Mouse (Mus musculus): Measurements from ENCODE around the gene Mboat7. TPM values are rescaled to one million over a fixed set of nuclear protein-coding genes. Genes with fewer than 3 reads are reported as not detected.

Mboat7 gene
- total RNA-seq, 2 experiments from 2014 or later = 62.4 to 66.6 TPM

- DNase-seq = no peak
Measured at GRCm38 (mm10) chr7:3643843-3644242, 49.5 kb downstream of the Mboat7 start.

- no peak for DNase-seq
Measured at GRCm38 (mm10) chr7:3643412-3643811, 49.9 kb downstream of the Mboat7 start.

DNA sequence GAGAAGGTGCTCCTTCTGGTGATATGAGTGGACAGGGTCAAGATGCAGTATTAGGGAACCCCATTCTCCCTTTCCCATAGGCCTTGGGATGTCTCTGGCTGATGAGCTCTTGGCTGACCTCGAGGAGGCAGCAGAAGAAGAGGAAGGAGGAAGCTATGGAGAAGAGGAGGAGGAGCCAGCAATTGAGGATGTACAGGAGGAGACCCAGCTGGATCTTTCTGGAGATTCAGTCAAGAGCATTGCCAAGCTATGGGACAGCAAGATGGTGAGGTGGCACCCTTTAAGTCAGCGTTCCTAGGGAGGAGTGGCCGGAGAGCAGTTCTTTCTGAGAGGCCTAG is 62.9 kb downstream of the Mboat7 start:
- DNase-seq = no peak

GRCm38 (mm10) chr7:3629543-3630477 is 63.5 kb downstream of the Mboat7 start, which contains the start of the genes Tfpt and Prpf31:
Gene Tfpt (minus strand): TSS chr7:3629929.
Gene Prpf31 (plus strand): TSS chr7:3629985.
- peak; percentile 92 for DNase-seq

DNA sequence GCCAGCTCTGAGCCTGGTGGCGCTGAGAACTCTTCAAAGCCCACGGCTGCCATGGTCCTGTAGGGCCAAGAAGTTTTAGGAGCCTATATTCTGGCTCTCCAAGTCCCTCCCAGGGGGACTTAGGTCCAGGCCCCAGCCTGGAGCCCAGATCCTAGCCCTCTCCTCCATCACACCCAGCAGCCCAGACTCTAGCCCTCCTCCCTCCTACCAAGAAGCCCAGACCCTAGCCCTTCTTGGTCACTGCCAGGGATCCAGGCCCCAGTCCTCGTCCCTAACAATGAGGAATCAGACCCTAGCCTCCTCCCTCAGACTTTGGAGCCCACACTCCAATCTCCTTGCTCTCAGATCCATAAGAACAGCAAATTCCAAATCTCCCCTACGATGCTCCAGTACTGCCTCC is 64.3 kb downstream of the Mboat7 start:
- no peak for DNase-seq

Small RNA genes lying within 50 kb of the gene (microRNA-seq; reads per million reads assigned to microRNA genes)
- 2.7 reads per million, percentile 5 among the genes with 10 or more reads in this experiment for gene Mir3572

Other genes with a start within 250 kb of the Mboat7 start
- 1 to 10 TPM; 1.2 to 1.8 TPM for gene Tarm1, start 190.9 kb downstream of the Mboat7 start, total RNA-seq (2021)
- not detected for gene Oscar, start 77.4 kb downstream of the Mboat7 start, total RNA-seq (2021)
- 100 to 1,000 TPM; 710 to 713 TPM for gene Ndufa3, start 76.2 kb downstream of the Mboat7 start, total RNA-seq (2021)
- gene Tfpt, start 63.6 kb downstream of the Mboat7 start, total RNA-seq (2021) = 10 to 100 TPM; 26.3 to 29.6 TPM
- 10 to 100 TPM; 44.8 to 49.5 TPM for gene Prpf31, start 63.5 kb downstream of the Mboat7 start, total RNA-seq (2021)
- gene Cnot3, start 48.3 kb downstream of the Mboat7 start, total RNA-seq (2021) = 10 to 100 TPM; 47.5 to 47.6 TPM
- gene Leng1, start 27.7 kb downstream of the Mboat7 start, total RNA-seq (2021) = 10 to 100 TPM; 14.0 to 15.0 TPM
- gene Tmc4, start 16.0 kb downstream of the Mboat7 start, total RNA-seq (2021) = 10 to 100 TPM in 1 of 2 experiments, 1 to 10 TPM in 1; 8.7 to 11.6 TPM
- 100 to 1,000 TPM in 1 of 2 experiments, 10 to 100 TPM in 1; 99.5 to 113 TPM for gene Tsen34, start 660 bp downstream of the Mboat7 start, total RNA-seq (2021)
- 1,000 to 10,000 TPM; 1,002 to 1,021 TPM for gene Rps9, start 10.5 kb upstream of the Mboat7 start, total RNA-seq (2021)
- gene Pirb, start 26.9 kb upstream of the Mboat7 start, total RNA-seq (2021) = 1 to 10 TPM; 1.8 to 2.6 TPM
- gene Gm15448, start 132.2 kb upstream of the Mboat7 start, total RNA-seq (2021) = under 1 TPM in 1 of 2 experiments, not detected in 1; 0.26 TPM
- under 1 TPM; 0.10 to 0.26 TPM for gene Pira2, start 151.5 kb upstream of the Mboat7 start, total RNA-seq (2021)
- gene Gm14548, start 204.6 kb upstream of the Mboat7 start, total RNA-seq (2021) = under 1 TPM in 1 of 2 experiments, not detected in 1; 0.20 TPM
- gene Lilra6, start 222.0 kb upstream of the Mboat7 start, total RNA-seq (2021) = under 1 TPM; 0.56 to 0.70 TPM